Mouse (Mus musculus) thymus, adult 2 months (tissue): ENCODE measurements around the gene Asb4. TPM values are rescaled to one million over a fixed set of nuclear protein-coding genes. Genes with fewer than 3 reads are reported as not detected.
A peak's percentile ranks its signal among the peaks of the same experiment; 100 is the strongest.

Experiments used
- DNase-seq: peaks from one replicate; pipeline ENCODE4 v3.0.0; 2021
- H3K27ac ChIP-seq: fragments of 200-500 bp; 2 replicates; pipeline ENCODE4 v1.5.1; 2012; ENCODE audit warnings: low read length, control low read depth; ENCODE audit not compliant: control insufficient read depth, insufficient read depth
- H3K27me3 ChIP-seq: fragments of 200-500 bp; 2 replicates; pipeline ENCODE4 v1.6.1; 2012; ENCODE audit warnings: mild to moderate bottlenecking, low read length, moderate library complexity, mixed read lengths; ENCODE audit not compliant: control insufficient read depth, insufficient read depth
- H3K36me3 ChIP-seq: fragments of 200-500 bp; 2 replicates; pipeline ENCODE4 v1.6.1; 2012; ENCODE audit warnings: mild to moderate bottlenecking, low read length, moderate library complexity; ENCODE audit not compliant: control insufficient read depth, insufficient read depth
- H3K4me1 ChIP-seq: fragments of 200-500 bp; replicated peaks from 2 replicates; pipeline ENCODE4 v1.6.1; 2012; ENCODE audit warnings: low read length; ENCODE audit not compliant: control insufficient read depth, insufficient read depth
- H3K4me3 ChIP-seq: fragments of 200-500 bp; 2 replicates; pipeline ENCODE4 v1.5.1; 2012; ENCODE audit warnings: mild to moderate bottlenecking, low read length, control low read depth, moderate library complexity; ENCODE audit not compliant: control insufficient read depth, insufficient read depth
- CTCF ChIP-seq: fragments of 200-500 bp; IDR thresholded peaks from 2 replicates; pipeline ENCODE4 v1.5.1; 2012; ENCODE audit warnings: mild to moderate bottlenecking, control low read depth, low read length, moderate library complexity, borderline replicate concordance; ENCODE audit not compliant: control insufficient read depth, poor library complexity, insufficient read depth; ENCODE audit errors: extremely low read depth
- POLR2A ChIP-seq: fragments of 200-500 bp; IDR thresholded peaks from 2 replicates; pipeline ENCODE4 v1.6.1; 2012; ENCODE audit warnings: mild to moderate bottlenecking, low read length, control low read depth, moderate library complexity; ENCODE audit not compliant: control insufficient read depth, poor library complexity, insufficient read depth; ENCODE audit errors: extremely low read depth
- WGBS: fragments of 180-500 bp; shearing (Covaris S2); methylation state at CpG from one replicate; pipeline ENCODE4 v1.1.7; 2018; 5-methylcytosine and 5-hydroxymethylcytosine counted together
- polyA plus RNA-seq: library from polyadenylated mRNA; depleted of rRNA; stranded (reverse); fragments of >200 nt; gene quantifications from 2 replicates; pipeline ENCODE4 v1.2.3, GENCODE M21; 2012

The Asb4 gene
- polyA plus RNA-seq, 1 experiment, result 0.61 TPM

DNA sequence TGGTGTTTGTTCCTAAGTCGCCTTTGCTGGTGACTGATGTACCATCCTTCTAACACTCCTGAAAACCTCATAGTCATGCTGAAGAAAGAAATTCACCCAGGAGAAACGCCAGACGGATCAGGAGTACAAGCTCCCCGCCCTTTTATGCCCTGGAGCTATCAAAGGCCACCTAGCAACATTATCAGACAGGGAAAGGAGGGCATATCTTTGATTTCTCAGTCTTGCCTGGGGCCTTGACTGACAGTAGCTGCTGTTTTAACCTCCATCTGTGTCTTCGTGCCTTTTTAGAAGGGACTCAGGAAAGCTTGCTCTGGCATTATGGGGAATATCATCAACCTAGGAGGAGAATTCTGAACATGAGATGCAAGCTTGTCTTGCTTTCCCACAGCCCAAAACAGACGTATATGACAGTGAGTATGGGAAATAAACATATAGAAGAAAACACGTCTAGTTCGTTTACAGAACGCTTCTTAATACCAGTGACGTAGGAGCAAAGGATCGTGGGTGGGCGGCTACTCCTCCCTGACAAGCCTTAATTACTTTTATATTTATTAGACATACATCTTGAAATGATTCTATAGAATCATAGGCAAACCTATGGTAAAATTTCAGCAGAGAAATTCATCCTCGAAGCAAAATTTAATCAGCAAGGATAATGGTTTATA lies 1.1 kb upstream of the Asb4 start:
- no peak overlapping the region for H3K4me3 ChIP-seq
- TF ChIP-seq CTCF (no peak), POLR2A (no peak)
- 72% methylated on average over 13 of the region's 13 CpGs for WGBS
- H3K27me3 ChIP-seq, result peaks cover 10% of the 10 kb centered on the region
- H3K27ac ChIP-seq, result no peak overlapping the region
- H3K4me1 ChIP-seq, result no peaks in the 10 kb centered on the region
- H3K36me3 ChIP-seq, result no peaks in the 10 kb centered on the region
- DNase-seq, result no peak

GRCm38 (mm10) chr6:5382583-5383215 lies 487 bp upstream of the Asb4 start:
- Histone ChIP-seq H3K36me3 (no peaks in the 10 kb centered on the region), H3K4me3 (no peak overlapping the region), H3K27me3 (peaks cover 10% of the 10 kb centered on the region), H3K4me1 (no peaks in the 10 kb centered on the region), H3K27ac (no peak overlapping the region)
- peak; percentile 70 for DNase-seq
- WGBS, result 2% methylated on average over 16 of the region's 16 CpGs
- peak; percentile 65; the same call in 1 of the 2 replicates for TF ChIP-seq CTCF
- TF ChIP-seq POLR2A, result no peak

DNA sequence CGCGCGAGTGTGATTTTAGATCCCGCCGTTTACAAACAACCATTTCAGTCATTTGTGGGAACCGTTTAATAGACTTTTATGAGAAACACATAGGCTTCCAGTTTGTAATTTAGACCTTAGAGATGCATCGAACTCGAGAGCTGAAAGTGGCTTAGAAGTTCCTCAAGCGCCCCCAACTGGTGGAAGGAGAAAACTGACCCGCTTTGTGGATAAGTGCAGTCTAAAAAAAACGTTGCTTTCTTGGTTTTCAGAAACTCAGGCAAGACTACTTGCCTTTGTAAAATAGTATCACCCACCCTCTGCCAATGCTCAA lies 948 bp downstream of the Asb4 start:
- H3K36me3 ChIP-seq, result no peaks in the 10 kb centered on the region
- no peak for TF ChIP-seq POLR2A
- no peak for TF ChIP-seq CTCF
- WGBS, result 2% methylated on average over 11 of the region's 11 CpGs
- H3K4me3 ChIP-seq, result no peak overlapping the region
- no peak overlapping the region for H3K27ac ChIP-seq
- H3K27me3 ChIP-seq, result peaks cover 10% of the 10 kb centered on the region
- H3K4me1 ChIP-seq, result no peaks in the 10 kb centered on the region
- peak; percentile 54 for DNase-seq

DNA sequence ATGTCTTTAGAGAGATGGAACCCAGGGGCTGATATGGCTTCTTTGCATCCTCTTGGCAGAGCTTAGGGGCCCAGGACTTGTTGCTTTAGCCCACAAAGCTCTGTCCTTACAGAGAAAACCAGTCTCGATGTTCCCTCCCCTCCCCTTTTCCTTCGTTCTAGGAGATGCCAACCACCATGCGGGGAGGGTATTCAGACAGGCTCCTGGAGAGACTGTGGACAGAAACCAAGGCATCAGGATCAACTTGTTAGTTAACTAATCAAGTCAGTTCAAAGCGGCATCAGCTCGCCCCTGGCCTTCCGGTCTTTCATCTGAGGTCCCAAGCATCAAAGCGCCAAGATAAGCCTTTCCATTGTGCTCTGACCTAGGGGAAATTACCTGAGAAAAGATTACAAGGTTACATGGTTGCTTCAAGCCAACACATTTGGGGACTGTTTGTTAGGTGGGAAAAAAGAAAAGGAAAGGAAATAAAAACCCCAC lies 2.0 kb downstream of the Asb4 start:
- H3K4me3 ChIP-seq, result no peak overlapping the region
- 82% methylated on average over 7 of the region's 7 CpGs for WGBS
- H3K27ac ChIP-seq, result no peak overlapping the region
- no peaks in the 10 kb centered on the region for H3K36me3 ChIP-seq
- TF ChIP-seq CTCF, result no peak
- TF ChIP-seq POLR2A, result no peak
- DNase-seq, result no peak
- H3K4me1 ChIP-seq, result no peaks in the 10 kb centered on the region
- H3K27me3 ChIP-seq, result peaks cover 10% of the 10 kb centered on the region

DNA sequence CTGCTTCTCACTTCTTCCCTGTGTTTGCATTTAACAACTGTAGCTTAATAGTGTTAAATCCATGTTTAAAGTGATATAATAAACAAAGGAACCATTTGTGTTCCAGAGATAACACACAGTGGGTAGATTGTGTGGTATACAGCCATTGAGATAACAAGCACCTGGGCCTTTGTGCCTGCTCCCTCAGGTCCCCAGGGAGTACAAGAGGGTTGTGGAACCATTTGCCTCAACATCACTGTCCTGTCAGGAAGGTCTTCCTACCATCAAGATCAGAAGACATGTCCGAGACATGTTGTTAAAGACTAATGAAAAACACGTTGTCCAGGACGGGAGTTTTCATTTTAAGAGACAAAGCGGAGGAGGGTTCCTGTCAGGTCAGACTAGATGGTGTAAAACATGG lies 3.3 kb downstream of the Asb4 start:
- H3K36me3 ChIP-seq, result no peaks in the 10 kb centered on the region
- H3K27me3 ChIP-seq, result peaks cover 10% of the 10 kb centered on the region
- H3K4me1 ChIP-seq, result no peaks in the 10 kb centered on the region
- H3K4me3 ChIP-seq, result no peak overlapping the region
- 95% methylated on average over 4 of the region's 4 CpGs for WGBS
- H3K27ac ChIP-seq, result no peak overlapping the region
- no peak for TF ChIP-seq CTCF
- no peak for TF ChIP-seq POLR2A
- DNase-seq, result no peak

- H3K36me3 ChIP-seq, result no peaks in the 10 kb centered on the region
- WGBS, result 94% methylated on average over 2 of the region's 2 CpGs
- H3K4me3 ChIP-seq, result no peak overlapping the region
- no peaks in the 10 kb centered on the region for H3K4me1 ChIP-seq
- DNase-seq, result no peak
- no peak for TF ChIP-seq CTCF
- TF ChIP-seq POLR2A, result no peak
- H3K27ac ChIP-seq, result no peak overlapping the region
- peaks cover 10% of the 10 kb centered on the region for H3K27me3 ChIP-seq
These were observed 4.2 kb downstream of the Asb4 start for GRCm38 (mm10) chr6:5387396-5387795.
